Mouse (Mus musculus): ENCODE measurements around the gene Opcml.

- TF ChIP-seq CTCF (IDR thresholded peaks at IDR 0.05; ENCODE audit: low read depth, low read length) (no peak), POLR2A (IDR thresholded peaks at IDR 0.05; ENCODE audit: borderline replicate concordance, low read depth, low read length) (no peak)
Observed at GRCm38 (mm10) chr9:28225824-28226569, 435.4 kb downstream of the Opcml start.

Data from bone marrow macrophage, adult 2 months (primary cell).